Mouse (Mus musculus) small intestine, adult 2 months (tissue): ENCODE measurements at regions not wholly inside any gene's neighbourhood (a gene's known extent, or its start where the extent isn't known, plus 50 kb on each side); places are given as distances from the start of the nearest gene placed in this dataset.

ENCODE experiments used
- CTCF ChIP-seq: fragments of 200-500 bp; IDR thresholded peaks from 2 replicates; pipeline ENCODE4 v1.5.1; 2012; ENCODE audit warnings: low read depth, mild to moderate bottlenecking, control low read depth, inconsistent platforms, low read length, moderate library complexity, mixed read lengths; ENCODE audit not compliant: insufficient replicate concordance, insufficient read length; ENCODE audit errors: extremely low read depth
- POLR2A ChIP-seq: fragments of 200-500 bp; IDR thresholded peaks from 2 replicates; pipeline ENCODE4 v1.6.1; 2012; ENCODE audit warnings: low read depth, mild to moderate bottlenecking, control low read depth, inconsistent platforms, low read length, moderate library complexity

DNA sequence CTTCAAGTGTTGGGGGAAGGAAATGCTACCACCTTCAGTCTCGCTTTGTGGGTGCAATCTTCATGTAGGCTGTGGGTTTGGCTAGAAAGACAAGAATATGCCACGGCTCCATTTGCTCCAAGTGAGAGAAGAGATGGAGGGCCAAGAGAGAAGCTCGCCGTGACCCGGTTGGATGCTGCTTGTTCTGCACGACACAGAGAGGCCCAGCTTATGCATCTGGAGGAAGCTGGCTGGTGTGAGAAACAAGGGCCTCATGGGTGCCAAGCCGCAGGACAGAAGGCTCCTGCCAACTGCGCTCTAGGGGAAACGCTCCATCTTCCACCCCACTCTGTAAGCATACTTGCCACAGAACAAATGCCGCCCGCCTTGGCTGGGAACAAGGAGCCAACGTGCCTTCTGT lies 351.0 kb upstream of the Myt1l start:
- TF ChIP-seq CTCF (no peak), POLR2A (no peak)
